Mouse (Mus musculus): ENCODE measurements around the gene Rem2.

Rem2 gene

GRCm38 (mm10) chr14:54443712-54444618 lies 31.9 kb upstream of the Rem2 start:
- no peak for DNase-seq (ENCODE audit: low read depth, low spot score)

- DNase-seq (ENCODE audit: low read depth, low spot score): no peak
These were observed 30.4 kb upstream of the Rem2 start for GRCm38 (mm10) chr14:54445476-54445875.

GRCm38 (mm10) chr14:54453566-54453965 lies 22.3 kb upstream of the Rem2 start:
- no peak for DNase-seq (ENCODE audit: low read depth, low spot score)

GRCm38 (mm10) chr14:54454669-54455528 lies 21.0 kb upstream of the Rem2 start:
- DNase-seq (ENCODE audit: low read depth, low spot score): no peak

GRCm38 (mm10) chr14:54457907-54458569 lies 17.9 kb upstream of the Rem2 start:
- DNase-seq (ENCODE audit: low read depth, low spot score): no peak

- no peak for DNase-seq (ENCODE audit: low read depth, low spot score)
These were observed 13.8 kb upstream of the Rem2 start for GRCm38 (mm10) chr14:54462146-54462545.

- DNase-seq (ENCODE audit: low read depth, low spot score): no peak
These were observed 12.6 kb upstream of the Rem2 start for GRCm38 (mm10) chr14:54463108-54463958.

GRCm38 (mm10) chr14:54463959-54464292 lies 12.0 kb upstream of the Rem2 start, which contains the start of gene Lrp10:
Gene Lrp10, plus strand, starts transcription at chr14:54464137.
- DNase-seq (ENCODE audit: low read depth, low spot score): no peak

GRCm38 (mm10) chr14:54464293-54465005 lies 11.5 kb upstream of the Rem2 start:
- no peak for DNase-seq (ENCODE audit: low read depth, low spot score)

- DNase-seq (ENCODE audit: low read depth, low spot score): no peak
These were observed 4.4 kb upstream of the Rem2 start for GRCm38 (mm10) chr14:54471467-54471866.

GRCm38 (mm10) chr14:54472671-54473070 lies 3.2 kb upstream of the Rem2 start:
- DNase-seq (ENCODE audit: low read depth, low spot score): no peak

- no peak for DNase-seq (ENCODE audit: low read depth, low spot score)
These were observed 1.2 kb upstream of the Rem2 start for GRCm38 (mm10) chr14:54474744-54475143.

GRCm38 (mm10) chr14:54477172-54477909 lies 1.4 kb downstream of the Rem2 start:
- no peak for DNase-seq (ENCODE audit: low read depth, low spot score)

GRCm38 (mm10) chr14:54479451-54479920 lies 3.6 kb downstream of the Rem2 start:
- no peak for DNase-seq (ENCODE audit: low read depth, low spot score)

GRCm38 (mm10) chr14:54480673-54481072 lies 4.8 kb downstream of the Rem2 start:
- DNase-seq (ENCODE audit: low read depth, low spot score): no peak

- DNase-seq (ENCODE audit: low read depth, low spot score): no peak
These were observed 5.5 kb downstream of the Rem2 start for GRCm38 (mm10) chr14:54481402-54481801.

- DNase-seq (ENCODE audit: low read depth, low spot score): no peak
These were observed 6.6 kb downstream of the Rem2 start for GRCm38 (mm10) chr14:54482498-54482897.

GRCm38 (mm10) chr14:54485899-54486298 lies 10.0 kb downstream of the Rem2 start:
- no peak for DNase-seq (ENCODE audit: low read depth, low spot score)

- no peak for DNase-seq (ENCODE audit: low read depth, low spot score)
These were observed 11.8 kb downstream of the Rem2 start for GRCm38 (mm10) chr14:54487732-54488131.

GRCm38 (mm10) chr14:54488350-54488749 lies 12.4 kb downstream of the Rem2 start:
- no peak for DNase-seq (ENCODE audit: low read depth, low spot score)
